Mouse (Mus musculus) liver, embryonic 15.5 days (tissue): ENCODE data around the gene Ppme1. TPM values are rescaled to one million over a fixed set of nuclear protein-coding genes. Genes with fewer than 3 reads are reported as not detected.

ENCODE experiments used
- ATAC-seq: fragments of 200-750 bp; cut with Nextera tagmentation; 2 replicates; pipeline ENCODE4 v1.8.0; 2017; ENCODE audit warnings: moderate number of reproducible peaks, mild to moderate bottlenecking, moderate library complexity; ENCODE audit not compliant: insufficient read depth
- H3K27ac ChIP-seq: fragments of 300-500 bp; sonication (generic); replicated peaks from 2 replicates; pipeline ENCODE4 v1.5.1; 2015; ENCODE audit warnings: mild to moderate bottlenecking, inconsistent platforms
- H3K27me3 ChIP-seq: fragments of 300-500 bp; sonication (generic); 2 replicates; pipeline ENCODE4 v1.6.1; 2015; ENCODE audit warnings: mild to moderate bottlenecking, inconsistent platforms
- H3K36me3 ChIP-seq: fragments of 300-500 bp; sonication (generic); replicated peaks from 2 replicates; pipeline ENCODE4 v1.6.1; 2015; ENCODE audit warnings: moderate library complexity, mild to moderate bottlenecking, inconsistent platforms
- H3K4me1 ChIP-seq: fragments of 300-500 bp; sonication (generic); replicated peaks from 2 replicates; pipeline ENCODE4 v1.6.1; 2015; ENCODE audit warnings: inconsistent platforms
- H3K4me2 ChIP-seq: fragments of 300-500 bp; sonication (generic); 2 replicates; pipeline ENCODE4 v1.6.1; 2015; ENCODE audit warnings: moderate library complexity, mild to moderate bottlenecking, inconsistent platforms
- H3K4me3 ChIP-seq: fragments of 300-500 bp; sonication (generic); replicated peaks from 2 replicates; pipeline ENCODE4 v1.5.1; 2015; ENCODE audit warnings: mild to moderate bottlenecking, inconsistent platforms
- H3K9ac ChIP-seq: fragments of 300-500 bp; sonication (generic); 2 replicates; pipeline ENCODE4 v1.6.1; 2015; ENCODE audit warnings: moderate library complexity, mild to moderate bottlenecking, inconsistent platforms
- H3K9me3 ChIP-seq: fragments of 300-500 bp; sonication (generic); replicated peaks from 2 replicates; pipeline ENCODE4 v1.6.1; 2016; ENCODE audit warnings: inconsistent platforms
- WGBS: fragments of 180-500 bp; shearing (Covaris S2); methylation state at CpG from one replicate; pipeline ENCODE4 v1.1.7; 2015; ENCODE audit warnings: mixed read lengths; ENCODE audit not compliant: insufficient replicate concordance; 5-methylcytosine and 5-hydroxymethylcytosine counted together
- polyA plus RNA-seq: library from polyadenylated mRNA; unstranded; fragments of >200 nt; fragmentation: Nextera tagmentation; extraction: Ambion mirVana; gene quantifications from 2 replicates; pipeline ENCODE4 v1.2.1, GENCODE M21; 2015

The Ppme1 gene
- polyA plus RNA-seq, 1 experiment from 2014 or later: 24.1 TPM

- WGBS: 63% methylated on average over 6 of the region's 6 CpGs
- no peak overlapping the region for H3K4me3 ChIP-seq
- ATAC-seq: no peak
- H3K4me2 ChIP-seq: no peak overlapping the region
- H3K9ac ChIP-seq: no peak overlapping the region
- no peaks in the 10 kb centered on the region for H3K4me1 ChIP-seq
- peaks cover 21% of the 10 kb centered on the region; the same call in 1 of the 2 replicates for H3K36me3 ChIP-seq
- H3K27ac ChIP-seq: no peak overlapping the region
- H3K27me3 ChIP-seq: no peaks in the 10 kb centered on the region
- H3K9me3 ChIP-seq: no peaks in the 10 kb centered on the region
Measured at GRCm38 (mm10) chr7:100325482-100325881, 46.6 kb downstream of the Ppme1 start.

GRCm38 (mm10) chr7:100323721-100324120, 48.4 kb downstream of the Ppme1 start:
- no peak overlapping the region for H3K4me2 ChIP-seq
- H3K36me3 ChIP-seq: peaks cover 8% of the 10 kb centered on the region; the same call in 1 of the 2 replicates
- H3K9ac ChIP-seq: no peak overlapping the region
- H3K4me3 ChIP-seq: no peak overlapping the region
- H3K4me1 ChIP-seq: no peaks in the 10 kb centered on the region
- no peak for ATAC-seq
- WGBS: 77% methylated on average over 3 of the region's 3 CpGs
- H3K27me3 ChIP-seq: no peaks in the 10 kb centered on the region
- H3K27ac ChIP-seq: no peak overlapping the region
- no peaks in the 10 kb centered on the region for H3K9me3 ChIP-seq

- peak; percentile 80 for ATAC-seq
- Histone ChIP-seq H3K9me3 (no peaks in the 10 kb centered on the region), H3K4me2 (peak overlapping the region; percentile 27; the same call in 1 of the 2 replicates), H3K4me3 (no peak overlapping the region), H3K4me1 (peaks cover 25% of the 10 kb centered on the region), H3K27me3 (no peaks in the 10 kb centered on the region), H3K36me3 (no peaks in the 10 kb centered on the region), H3K9ac (no peak overlapping the region), H3K27ac (no peak overlapping the region; the same call in 1 of the 2 replicates)
- WGBS: 74% methylated on average over 5 of the region's 5 CpGs
Measured at GRCm38 (mm10) chr7:100317534-100317933, 54.6 kb downstream of the Ppme1 start.

DNA sequence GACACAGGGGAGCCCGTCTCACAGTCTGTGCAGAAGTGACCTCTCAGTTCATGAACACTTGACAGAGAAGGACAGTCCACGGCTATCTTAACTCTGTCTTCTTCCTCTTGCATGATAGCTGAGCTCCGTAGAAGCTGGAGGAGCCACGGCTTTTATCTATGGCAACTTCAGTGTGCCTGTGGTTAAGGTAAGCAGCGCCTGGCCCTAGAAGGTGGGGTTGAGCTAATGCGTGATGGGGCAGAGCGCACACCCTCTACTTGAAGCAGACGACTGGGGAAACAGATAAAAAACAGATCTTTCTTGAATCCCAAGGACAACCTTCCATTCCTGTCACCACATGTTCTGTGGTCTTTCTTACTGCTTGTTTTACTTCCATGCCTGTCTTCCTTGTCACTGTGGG, 55.2 kb downstream of the Ppme1 start:
- Histone ChIP-seq H3K9me3 (no peaks in the 10 kb centered on the region), H3K4me3 (no peak overlapping the region), H3K36me3 (no peaks in the 10 kb centered on the region), H3K4me1 (peaks cover 25% of the 10 kb centered on the region), H3K9ac (no peak overlapping the region), H3K4me2 (peak overlapping the region; percentile 27; the same call in 1 of the 2 replicates), H3K27ac (no peak overlapping the region), H3K27me3 (no peaks in the 10 kb centered on the region)
- WGBS: 18% methylated on average over 8 of the region's 8 CpGs
- ATAC-seq: peak; percentile 80

DNA sequence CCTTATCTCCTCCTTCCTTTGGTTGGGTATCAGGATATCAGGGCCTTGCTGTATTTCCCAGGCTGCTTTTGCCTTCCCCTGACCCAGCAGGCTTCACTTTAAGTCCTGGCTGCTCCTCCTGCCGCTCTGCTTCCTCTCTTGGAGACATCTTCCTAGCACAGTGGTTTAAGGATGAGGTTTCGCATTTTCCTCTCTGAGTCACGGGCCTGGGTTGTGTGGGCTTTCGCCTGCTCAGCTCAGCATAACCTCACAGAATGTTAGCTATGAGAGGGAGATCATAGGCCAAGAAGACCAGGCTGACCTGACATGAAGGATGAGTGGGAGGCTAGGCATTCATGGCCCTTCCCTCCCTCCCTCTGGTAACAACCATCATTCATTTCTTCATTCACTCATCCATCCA, 59.4 kb downstream of the Ppme1 start:
- H3K4me2 ChIP-seq: no peak overlapping the region
- H3K9me3 ChIP-seq: no peaks in the 10 kb centered on the region
- H3K4me1 ChIP-seq: peaks cover 25% of the 10 kb centered on the region
- H3K4me3 ChIP-seq: no peak overlapping the region
- WGBS: 66% methylated on average over 4 of the region's 4 CpGs
- H3K27ac ChIP-seq: no peak overlapping the region
- H3K27me3 ChIP-seq: no peaks in the 10 kb centered on the region
- ATAC-seq: no peak
- no peak overlapping the region for H3K9ac ChIP-seq
- no peaks in the 10 kb centered on the region for H3K36me3 ChIP-seq

- no peak for ATAC-seq
Measured at GRCm38 (mm10) chr7:100310290-100310689, 61.8 kb downstream of the Ppme1 start.

DNA sequence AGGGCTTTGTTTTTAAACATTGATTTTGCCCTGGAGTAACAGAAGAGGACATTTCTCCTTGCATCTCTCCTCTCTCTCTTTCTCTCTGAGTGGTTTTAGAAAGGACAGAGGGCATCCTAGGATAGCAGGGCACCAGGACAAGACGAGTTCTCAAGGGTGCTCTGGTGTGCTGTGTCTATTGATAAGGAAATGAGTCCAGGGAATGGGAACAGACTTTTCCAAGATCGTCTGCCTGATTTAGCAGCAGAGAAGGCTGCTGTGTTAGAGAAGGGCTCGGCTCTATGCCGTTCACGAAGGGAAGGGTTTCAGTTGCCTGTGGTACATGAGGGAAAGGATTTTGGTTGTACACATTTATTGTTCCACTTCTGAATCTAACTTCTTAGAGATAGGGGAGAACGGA, 62.4 kb downstream of the Ppme1 start:
- H3K27me3 ChIP-seq: no peaks in the 10 kb centered on the region
- 49% methylated on average over 6 of the region's 6 CpGs for WGBS
- no peak overlapping the region for H3K9ac ChIP-seq
- peaks cover 5% of the 10 kb centered on the region; the same call in 1 of the 2 replicates for H3K4me1 ChIP-seq
- H3K27ac ChIP-seq: no peak overlapping the region
- no peak overlapping the region for H3K4me2 ChIP-seq
- H3K4me3 ChIP-seq: no peak overlapping the region
- no peaks in the 10 kb centered on the region for H3K9me3 ChIP-seq
- H3K36me3 ChIP-seq: no peaks in the 10 kb centered on the region
- ATAC-seq: no peak

More at GRCm38 (mm10) chr7:100310290-100310689, 61.8 kb downstream of the Ppme1 start:
- H3K4me3 ChIP-seq: no peak overlapping the region
- peaks cover 5% of the 10 kb centered on the region; the same call in 1 of the 2 replicates for H3K4me1 ChIP-seq
- H3K4me2 ChIP-seq: no peak overlapping the region
- H3K27me3 ChIP-seq: no peaks in the 10 kb centered on the region
- H3K9me3 ChIP-seq: no peaks in the 10 kb centered on the region
- H3K27ac ChIP-seq: no peak overlapping the region
- 55% methylated on average over 12 of the region's 12 CpGs for WGBS
- no peak overlapping the region for H3K9ac ChIP-seq
- no peaks in the 10 kb centered on the region for H3K36me3 ChIP-seq

DNA sequence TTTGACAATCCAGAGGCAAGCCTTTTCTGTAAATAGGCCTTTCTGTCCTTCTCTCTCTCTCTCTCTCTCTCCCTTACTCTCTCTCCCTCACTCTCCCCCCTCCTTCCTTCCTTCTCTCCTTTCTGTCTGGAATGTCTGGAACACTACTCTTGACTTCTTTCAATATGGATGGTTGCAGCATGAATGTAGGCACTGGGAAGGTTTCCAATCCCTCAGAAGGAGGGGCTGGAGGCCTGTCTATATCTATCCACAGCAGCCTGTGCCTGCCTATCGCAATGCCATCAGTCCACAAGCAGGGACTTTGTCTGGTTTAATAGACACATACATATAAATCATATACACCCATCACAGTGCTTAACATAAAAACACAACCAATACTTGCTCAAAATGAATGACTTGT, 62.9 kb downstream of the Ppme1 start:
- H3K4me3 ChIP-seq: no peak overlapping the region
- no peaks in the 10 kb centered on the region for H3K36me3 ChIP-seq
- WGBS: 30% methylated on average over 1 of the region's 1 CpGs
- no peak for ATAC-seq
- H3K4me2 ChIP-seq: no peak overlapping the region
- no peak overlapping the region for H3K9ac ChIP-seq
- peaks cover 5% of the 10 kb centered on the region; the same call in 1 of the 2 replicates for H3K4me1 ChIP-seq
- H3K9me3 ChIP-seq: no peaks in the 10 kb centered on the region
- no peaks in the 10 kb centered on the region for H3K27me3 ChIP-seq
- no peak overlapping the region for H3K27ac ChIP-seq

- WGBS: 63% methylated on average over 6 of the region's 6 CpGs
- H3K4me3 ChIP-seq: no peak overlapping the region
- no peaks in the 10 kb centered on the region for H3K36me3 ChIP-seq
- H3K27me3 ChIP-seq: no peaks in the 10 kb centered on the region
- H3K27ac ChIP-seq: no peak overlapping the region
- H3K9me3 ChIP-seq: no peaks in the 10 kb centered on the region
- no peak for ATAC-seq
- no peak overlapping the region for H3K9ac ChIP-seq
- peaks cover 5% of the 10 kb centered on the region; the same call in 1 of the 2 replicates for H3K4me1 ChIP-seq
- H3K4me2 ChIP-seq: no peak overlapping the region
Measured at GRCm38 (mm10) chr7:100307872-100308653, 64.0 kb downstream of the Ppme1 start.

DNA sequence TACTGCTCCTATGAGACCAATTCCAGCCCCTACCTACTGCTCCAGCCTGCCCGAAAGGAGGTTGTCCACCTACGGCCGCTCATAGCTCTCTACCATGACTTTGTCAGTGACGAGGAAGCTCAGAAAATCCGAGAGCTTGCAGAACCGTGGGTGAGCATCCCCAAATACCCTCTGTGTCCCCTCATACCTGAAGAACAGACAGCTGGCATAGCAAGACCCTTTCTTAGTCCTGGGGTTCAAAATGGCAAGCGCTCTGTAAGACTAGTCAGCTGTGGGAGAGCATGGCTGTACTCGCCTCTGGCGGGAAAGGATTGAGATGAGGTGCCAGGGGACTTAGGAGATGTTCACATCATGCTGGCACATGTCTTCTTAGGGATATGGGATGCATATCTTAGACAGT, 66.2 kb downstream of the Ppme1 start:
- no peaks in the 10 kb centered on the region for H3K36me3 ChIP-seq
- 70% methylated on average over 9 of the region's 9 CpGs for WGBS
- H3K4me2 ChIP-seq: no peak overlapping the region
- no peak overlapping the region for H3K9ac ChIP-seq
- no peaks in the 10 kb centered on the region for H3K27me3 ChIP-seq
- peaks cover 5% of the 10 kb centered on the region; the same call in 1 of the 2 replicates for H3K4me1 ChIP-seq
- H3K9me3 ChIP-seq: no peaks in the 10 kb centered on the region
- no peak overlapping the region for H3K27ac ChIP-seq
- ATAC-seq: no peak
- no peak overlapping the region for H3K4me3 ChIP-seq

- no peak overlapping the region for H3K27ac ChIP-seq
- no peak overlapping the region for H3K9ac ChIP-seq
Measured at GRCm38 (mm10) chr7:100302316-100302715, 69.8 kb downstream of the Ppme1 start.

More at GRCm38 (mm10) chr7:100302316-100302715, 69.8 kb downstream of the Ppme1 start:
- ATAC-seq: no peak
- H3K4me3 ChIP-seq: no peak overlapping the region
- H3K4me1 ChIP-seq: no peaks in the 10 kb centered on the region
- WGBS: 43% methylated on average over 4 of the region's 4 CpGs
- no peaks in the 10 kb centered on the region for H3K36me3 ChIP-seq
- H3K4me2 ChIP-seq: no peak overlapping the region
- no peaks in the 10 kb centered on the region for H3K27me3 ChIP-seq
- H3K9me3 ChIP-seq: no peaks in the 10 kb centered on the region
